Mouse (Mus musculus) liver, embryonic 14.5 days (tissue): ENCODE data around the gene Myog. TPM values are rescaled to one million over a fixed set of nuclear protein-coding genes. Genes with fewer than 3 reads are reported as not detected.

Experiments used
- ATAC-seq: fragments of 200-750 bp; cut with Nextera tagmentation; 2 replicates; pipeline ENCODE4 v1.8.0; 2017; ENCODE audit warnings: moderate number of reproducible peaks, mild to moderate bottlenecking, moderate library complexity; ENCODE audit not compliant: insufficient read depth
- DNase-seq, 3 experiments: peaks; one replicate each; pipeline ENCODE4 v3.0.0-alpha.2; 2012 to 2013; ENCODE audit warnings: low read depth in 3 of 3, low spot score in 3 of 3
- H3K27ac ChIP-seq: fragments of 300-500 bp; sonication (generic); 2 replicates; pipeline ENCODE4 v1.5.1; 2014; ENCODE audit warnings: moderate library complexity, mild to moderate bottlenecking, control low read depth, inconsistent platforms
- H3K27me3 ChIP-seq: fragments of 300-500 bp; sonication (generic); 2 replicates; pipeline ENCODE4 v1.6.1; 2014; ENCODE audit warnings: mild to moderate bottlenecking, low read length, moderate library complexity; ENCODE audit not compliant: control insufficient read depth, insufficient read depth
- H3K36me3 ChIP-seq: fragments of 300-500 bp; sonication (generic); replicated peaks from 2 replicates; pipeline ENCODE4 v1.6.1; 2014; ENCODE audit warnings: low read depth; ENCODE audit not compliant: control insufficient read depth, insufficient read depth
- H3K4me1 ChIP-seq, 2 experiments: fragments of 200-500 bp in 1 of 2; fragments of 300-500 bp in 1 of 2; sonication (generic) in 1 of 2; replicated peaks; 2 replicates each; pipeline ENCODE4 v1.6.1; 2012 to 2014; ENCODE audit warnings: antibody characterized with exemption in 1 of 2, inconsistent platforms in 1 of 2, low read length in 1 of 2; ENCODE audit not compliant: control insufficient read depth in 2 of 2, insufficient read depth in 2 of 2
- H3K4me2 ChIP-seq: fragments of 300-500 bp; sonication (generic); 2 replicates; pipeline ENCODE4 v1.6.1; 2014; ENCODE audit warnings: low read depth, mild to moderate bottlenecking, control low read depth, moderate library complexity
- H3K4me3 ChIP-seq, 2 experiments: fragments of 200-500 bp in 1 of 2; fragments of 300-500 bp in 1 of 2; sonication (generic) in 1 of 2; 2 replicates each; pipeline ENCODE4 v1.5.1; 2012 to 2014; ENCODE audit warnings: low read depth in 2 of 2, low read length in 2 of 2, mild to moderate bottlenecking in 2 of 2, control low read depth in 1 of 2, inconsistent platforms in 1 of 2, moderate library complexity in 1 of 2; ENCODE audit not compliant: insufficient read depth in 1 of 2
- H3K9ac ChIP-seq: fragments of 300-500 bp; sonication (generic); replicated peaks from 2 replicates; pipeline ENCODE4 v1.6.1; 2014; ENCODE audit warnings: mild to moderate bottlenecking, control low read depth, moderate library complexity
- H3K9me3 ChIP-seq: fragments of 300-500 bp; sonication (generic); 2 replicates; pipeline ENCODE4 v1.6.1; 2016; ENCODE audit warnings: low read length, mixed read lengths; ENCODE audit not compliant: control insufficient read depth
- CTCF ChIP-seq: IDR thresholded peaks from 2 replicates; pipeline ENCODE4 v1.5.1; 2016; ENCODE audit warnings: antibody characterized with exemption, low read depth, control low read depth
- EP300 ChIP-seq: IDR thresholded peaks from 2 replicates; pipeline ENCODE4 v1.6.1; 2016; ENCODE audit warnings: antibody characterized with exemption, low read depth
- WGBS: fragments of 180-500 bp; shearing (Covaris S2); extraction: QIAGEN DNeasy Blood & Tissue Kit; methylation state at CpG from one replicate; pipeline ENCODE4 v1.1.7; 2014; ENCODE audit not compliant: insufficient replicate concordance; 5-methylcytosine and 5-hydroxymethylcytosine counted together
- polyA plus RNA-seq, 2 experiments: library from polyadenylated mRNA; depleted of rRNA in 1 of 2; stranded (reverse) in 1 of 2; unstranded in 1 of 2; fragments of >200 nt; fragmentation: Nextera tagmentation in 1 of 2; extraction: Ambion mirVana in 1 of 2; gene quantifications; 2 replicates each; pipeline versions ENCODE4 v1.2.1 to v1.2.3; 2012 to 2014

Myog gene
- polyA plus RNA-seq (2012; rRNA removed), result 0.06 and 0.09 TPM in 2 replicates
- not detected in 2 replicates for polyA plus RNA-seq (2014; fragmentation: Nextera tagmentation; extraction: Ambion mirVana)

DNA sequence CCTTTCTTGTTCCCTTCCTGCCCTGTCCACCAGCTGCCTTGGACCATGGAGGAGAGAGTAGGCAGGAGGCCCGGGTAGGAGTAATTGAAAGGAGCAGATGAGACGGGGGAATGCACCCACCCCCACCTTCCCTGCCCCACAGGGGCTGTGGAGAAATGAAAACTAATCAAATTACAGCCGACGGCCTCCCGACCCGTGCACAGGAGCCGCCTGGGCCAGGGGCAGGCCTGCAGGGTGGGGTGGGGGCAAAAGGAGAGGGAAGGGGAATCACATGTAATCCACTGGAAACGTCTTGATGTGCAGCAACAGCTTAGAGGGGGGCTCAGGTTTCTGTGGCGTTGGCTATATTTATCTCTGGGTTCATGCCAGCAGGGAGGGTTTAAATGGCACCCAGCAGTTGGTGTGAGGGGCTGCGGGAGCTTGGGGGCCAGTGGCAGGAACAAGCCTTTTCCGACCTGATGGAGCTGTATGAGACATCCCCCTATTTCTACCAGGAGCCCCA is at the start of gene Myog:
TSS of gene Myog (plus strand) at position 392 of the 502 bp plus-strand sequence.
- H3K9me3 ChIP-seq, result no peaks in the 10 kb centered on the region
- H3K9ac ChIP-seq, result no peak within 1 kb of the TSS
- H3K4me3 ChIP-seq, result no peak within 1 kb of the TSS
- TF ChIP-seq CTCF (no peak), EP300 (no peak)
- H3K36me3 ChIP-seq, result no peaks in the 10 kb centered on the region
- no peak within 1 kb of the TSS for H3K4me2 ChIP-seq
- WGBS, result 60% methylated on average over 11 of the region's 11 CpGs
- H3K4me1 ChIP-seq, result no peaks in the 10 kb centered on the region
- no peaks in the 10 kb centered on the region for H3K27me3 ChIP-seq
- ATAC-seq, result no peak
- no peak for DNase-seq
- no peak within 1 kb of the TSS for H3K27ac ChIP-seq

DNA sequence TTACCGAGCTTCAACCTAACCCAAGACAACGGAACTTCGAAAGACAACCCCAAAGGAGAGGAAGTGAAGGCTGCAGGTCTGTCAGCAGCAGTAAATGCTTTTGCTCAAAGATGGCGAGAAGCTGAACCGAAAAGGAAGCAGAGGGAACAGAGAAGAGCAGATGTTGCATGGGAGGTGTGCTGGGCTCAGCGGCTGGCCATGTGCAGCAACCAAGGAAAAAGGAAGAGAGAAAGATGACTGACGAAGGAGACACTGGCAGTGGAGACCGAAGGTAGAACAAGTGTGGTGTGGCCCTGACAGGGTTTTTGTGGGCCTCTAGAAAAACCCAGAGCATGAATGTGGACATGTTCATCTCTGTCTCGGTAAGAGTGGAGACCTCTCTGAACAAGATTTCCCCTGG is 49.1 kb upstream of the Myog start:
- Histone ChIP-seq H3K4me3 (no peak overlapping the region), H3K27ac (no peak overlapping the region), H3K9me3 (no peaks in the 10 kb centered on the region), H3K27me3 (peaks cover 8% of the 10 kb centered on the region), H3K4me2 (no peak overlapping the region), H3K36me3 (no peaks in the 10 kb centered on the region), H3K9ac (no peak overlapping the region), H3K4me1 (peaks cover 0 to 6% of the 10 kb centered on the region in 2 experiments; a peak in 1 of 4 replicates)
- TF ChIP-seq EP300, result no peak
- no peak for TF ChIP-seq CTCF
- DNase-seq, result no peak
- WGBS, result 40% methylated on average over 9 of the region's 9 CpGs
- no peak for ATAC-seq

DNA sequence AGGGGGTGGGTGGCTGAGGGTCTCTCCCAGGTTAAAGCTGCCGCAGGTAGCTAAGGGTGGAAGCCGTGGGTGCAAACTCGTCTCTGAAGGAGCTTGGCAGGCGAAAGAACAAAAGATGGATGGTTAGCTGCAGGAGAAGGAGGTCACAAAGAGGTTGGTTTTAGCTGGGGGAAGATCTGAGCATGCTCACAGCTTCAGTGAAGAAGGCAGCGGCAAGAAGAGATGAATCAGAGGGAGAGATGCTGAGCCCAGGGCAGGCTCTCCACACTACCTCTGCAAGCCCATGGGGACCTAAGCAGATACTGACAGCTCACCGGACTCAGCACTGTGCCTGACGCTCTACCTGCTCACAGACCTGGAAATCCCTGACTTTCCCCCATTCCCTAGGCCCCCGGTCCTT is 48.5 kb upstream of the Myog start:
- DNase-seq (no peak), ATAC-seq (no peak)
- H3K9me3 ChIP-seq, result no peaks in the 10 kb centered on the region
- no peaks in the 10 kb centered on the region for H3K36me3 ChIP-seq
- WGBS, result 60% methylated on average over 8 of the region's 8 CpGs
- H3K27me3 ChIP-seq, result 0 out of 2 replicates have a peak, but pooled peaks cover 3% of the 10 kb centered on the region
- H3K4me2 ChIP-seq, result no peak overlapping the region
- no peak overlapping the region for H3K27ac ChIP-seq
- H3K4me3 ChIP-seq, result no peak overlapping the region
- H3K9ac ChIP-seq, result no peak overlapping the region
- peaks cover 0 to 6% of the 10 kb centered on the region in 2 experiments; a peak in 1 of 4 replicates for H3K4me1 ChIP-seq
- TF ChIP-seq EP300 (no peak), CTCF (no peak)

DNA sequence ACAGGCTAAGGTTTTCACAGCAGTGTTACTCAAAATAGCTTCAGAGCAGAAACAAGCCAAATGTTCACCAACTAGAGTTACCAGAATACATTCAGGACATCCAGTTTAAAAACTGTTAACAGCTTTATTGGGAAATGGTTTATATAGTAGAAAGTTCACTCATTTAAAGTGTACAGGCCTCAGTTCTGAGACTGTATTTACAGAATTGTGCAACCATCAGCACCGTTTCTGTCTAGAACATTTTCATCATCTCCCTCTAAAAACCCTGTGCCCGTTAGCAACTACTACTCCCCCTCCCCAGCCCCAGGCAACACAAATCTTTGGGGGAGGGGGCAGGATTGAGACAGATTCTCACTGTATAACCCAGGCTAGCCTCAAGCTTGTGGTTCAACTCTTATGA is 47.5 kb upstream of the Myog start:
- no peaks in the 10 kb centered on the region for H3K36me3 ChIP-seq
- H3K9me3 ChIP-seq, result no peaks in the 10 kb centered on the region
- 41% methylated on average over 2 of the region's 2 CpGs for WGBS
- TF ChIP-seq CTCF, result no peak
- TF ChIP-seq EP300, result no peak
- no peak overlapping the region for H3K27ac ChIP-seq
- H3K4me2 ChIP-seq, result no peak overlapping the region
- DNase-seq (no peak), ATAC-seq (no peak)
- peaks cover 0 to 4% of the 10 kb centered on the region in 2 experiments; a peak in 1 of 4 replicates for H3K4me1 ChIP-seq
- no peaks in the 10 kb centered on the region for H3K27me3 ChIP-seq
- no peak overlapping the region for H3K4me3 ChIP-seq
- no peak overlapping the region for H3K9ac ChIP-seq

DNA sequence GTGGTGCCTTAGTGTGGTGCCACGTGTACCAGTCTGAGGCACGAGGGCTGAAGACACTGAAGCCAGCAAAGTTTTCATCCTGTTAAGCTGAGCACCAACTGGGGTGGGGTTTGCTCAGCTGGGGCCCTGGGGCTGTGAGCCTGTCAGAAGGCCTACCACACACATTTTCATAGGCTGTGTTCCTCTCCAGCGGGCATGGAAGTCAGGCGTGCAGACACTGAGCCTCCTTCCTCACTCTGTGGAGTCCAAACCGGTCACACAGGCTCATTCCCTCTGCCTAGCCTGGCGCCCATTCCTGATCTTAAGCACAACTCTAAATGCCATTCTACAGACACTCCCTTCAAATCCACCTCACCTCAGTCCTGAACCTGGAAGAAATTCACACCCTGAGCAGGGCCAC is 46.3 kb upstream of the Myog start:
- ATAC-seq, result no peak
- H3K4me1 ChIP-seq, result peaks cover 0 to 3% of the 10 kb centered on the region in 2 experiments; a peak in 1 of 4 replicates
- WGBS, result 53% methylated on average over 6 of the region's 6 CpGs
- H3K4me3 ChIP-seq, result no peak overlapping the region
- H3K27ac ChIP-seq, result no peak overlapping the region
- TF ChIP-seq EP300, result no peak
- H3K4me2 ChIP-seq, result no peak overlapping the region
- no peaks in the 10 kb centered on the region for H3K27me3 ChIP-seq
- no peak for DNase-seq
- no peak overlapping the region for H3K9ac ChIP-seq
- H3K9me3 ChIP-seq, result no peaks in the 10 kb centered on the region
- H3K36me3 ChIP-seq, result no peaks in the 10 kb centered on the region
